ENCODE assay signal across 27 mouse cellular contexts in genomic region chr4:103010734-103011133, GRCm38 (mm10). TPM values are rescaled to one million over a fixed set of nuclear protein-coding genes. Genes with fewer than 3 reads are reported as not detected.
DNase-seq lines count a peak whose midpoint lies in the region; TF ChIP-seq lines count a peak whose summit lies in the region.
"Had no signal": no experiment of that assay in that cellular context is flagged by ENCODE, and none has a peak within 500 bp of the region (broad histone marks: within the 10 kb centered on the region; RNA-seq: fewer than 3 reads in every experiment).

No protein-coding gene starts in this region.

- peak overlapping the region; percentile 27 for H3K4me3 ChIP-seq in thymus, adult 2 months (ENCODE audit: control insufficient read depth, insufficient read depth, low read length)
- H3K4me3 ChIP-seq: embryonic facial prominence, embryonic 13.5 days; embryonic facial prominence, embryonic 15.5 days; erythroblast, embryonic 14.5 days; forebrain, embryonic 10.5 days; forebrain, embryonic 12.5 days had no signal

- peak; percentile 64 for DNase-seq in heart, adult 11 months
- no peak for DNase-seq in heart, postnatal 14 days
- peak; percentile 35 for DNase-seq in thymus, adult 2 months
- DNase-seq in thymus, postnatal 4 days: no peak
- DNase-seq in thymus, postnatal 14 days: peak; percentile 53
- no peak for DNase-seq in thymus, adult 18-20 months
- DNase-seq in thymus, postnatal 36 days: peak; percentile 49
- DNase-seq in cerebellum, postnatal 14 days: no peak
- DNase-seq: adrenal gland, adult 2 months; adrenal gland, postnatal 10 days; adrenal gland, postnatal 25 days; cerebellum, adult 11-12 months; cerebellum, adult 8-10 months; cerebellum, postnatal 10 days; cerebellum, postnatal 36 days; embryo, embryonic 11 days had no signal

- H3K27ac ChIP-seq in thymus, adult 2 months (ENCODE audit: control insufficient read depth, insufficient read depth, low read length): peak overlapping the region; percentile 88
- H3K27ac ChIP-seq: embryonic facial prominence, embryonic 13.5 days; embryonic facial prominence, embryonic 15.5 days; forebrain, embryonic 10.5 days; forebrain, embryonic 12.5 days had no signal

- H3K4me1 ChIP-seq in thymus, adult 2 months (replicated peaks; ENCODE audit: control insufficient read depth, insufficient read depth, low read length): peaks cover 36% of the 10 kb centered on the region

- no peaks in the 10 kb centered on the region for H3K36me3 ChIP-seq in thymus, adult 2 months (ENCODE audit: control insufficient read depth, insufficient read depth, low read length)
- H3K36me3 ChIP-seq: embryonic facial prominence, embryonic 13.5 days; embryonic facial prominence, embryonic 15.5 days; forebrain, embryonic 10.5 days; forebrain, embryonic 12.5 days had no signal

- H3K27me3 ChIP-seq in thymus, adult 2 months (ENCODE audit: control insufficient read depth, insufficient read depth, low read length): no peaks in the 10 kb centered on the region
- H3K27me3 ChIP-seq: embryonic facial prominence, embryonic 13.5 days; embryonic facial prominence, embryonic 15.5 days; forebrain, embryonic 12.5 days had no signal

- WGBS in thymus, adult 2 months: 73% methylated on average over 4 of the region's 4 CpGs

- no peak for TF ChIP-seq POLR2A in thymus, adult 2 months (IDR thresholded peaks at IDR 0.05; ENCODE audit: control insufficient read depth, extremely low read depth, insufficient read depth, low read length, poor library complexity)

- TF ChIP-seq CTCF in thymus, adult 2 months (IDR thresholded peaks at IDR 0.05; ENCODE audit: borderline replicate concordance, control insufficient read depth, extremely low read depth, insufficient read depth, low read length, poor library complexity): no peak

- intact Hi-C loops in heart, postnatal 14 days (cut with DNase I): no loop called here

RNA-seq across cellular contexts. Expression of gene Insl5, which starts 15.9 kb away (rescaled TPM):
- not detected for total RNA-seq in heart, postnatal 14 days (2021)
- polyA plus RNA-seq in thymus, adult 2 months (2012; rRNA removed): 15.7 and 19.4 TPM in 2 replicates
- total RNA-seq: adrenal gland, adult 2 months; adrenal gland, postnatal 10 days; adrenal gland, postnatal 25 days; adrenal gland, postnatal 4 days; common myeloid progenitor, adult 5-6 weeks; ES-E14; MEL had no signal
- polyA plus RNA-seq: C2C12; embryonic facial prominence, embryonic 13.5 days; embryonic facial prominence, embryonic 15.5 days; erythroblast, embryonic 14.5 days; forebrain, embryonic 10.5 days; forebrain, embryonic 12.5 days; forebrain, embryonic 14.5 days had no signal

RNA-seq across cellular contexts. Expression of gene Tctex1d1, which starts 32.3 kb away (rescaled TPM):
- 1 to 10 TPM in 1 of 2 experiments, not detected in 1; 1.3 TPM for total RNA-seq in heart, postnatal 14 days (2021)
- polyA plus RNA-seq in thymus, adult 2 months (2012; rRNA removed): 18.1 and 20.0 TPM in 2 replicates
- total RNA-seq: adrenal gland, adult 2 months; adrenal gland, postnatal 10 days; adrenal gland, postnatal 25 days; adrenal gland, postnatal 4 days; ES-E14; MEL had no signal
- polyA plus RNA-seq: adrenal gland, adult 2 months; C2C12; erythroblast, embryonic 14.5 days had no signal

Comparison
In these comparisons a context has a peak if more than half of its experiments do, and no peak if none do; other contexts are left out.
1. DNase-seq: peak in heart, adult 11 months (single experiment), thymus, adult 2 months (single experiment), thymus, postnatal 14 days (single experiment) and thymus, postnatal 36 days (2 of 2); none in heart, postnatal 14 days (0 of 2), thymus, postnatal 4 days (single experiment), thymus, adult 18-20 months (0 of 2) and cerebellum, postnatal 14 days (0 of 2).